Mouse (Mus musculus): ENCODE results near the gene B3glct. TPM values are rescaled to one million over a fixed set of nuclear protein-coding genes. Genes with fewer than 3 reads are reported as not detected.
A peak's percentile ranks its signal among the peaks of the same experiment; 100 is the strongest.

The B3glct gene
- polyA plus RNA-seq, 2 experiments, result 2.9 to 4.1 TPM

- ATAC-seq (ENCODE audit: insufficient read depth), result no peak
- Histone ChIP-seq H3K27ac (no peak overlapping the region), H3K27me3 (ENCODE audit: control insufficient read depth, insufficient read depth, low read length) (no peaks in the 10 kb centered on the region), H3K9me3 (ENCODE audit: control insufficient read depth, low read length) (peaks cover 3% of the 10 kb centered on the region; the same call in 1 of the 2 replicates), H3K4me1 (replicated peaks; ENCODE audit: control insufficient read depth in 2 of 2, insufficient read depth in 2 of 2, low read length in 1 of 2) (no peaks in the 10 kb centered on the region), H3K9ac (replicated peaks) (no peak overlapping the region), H3K36me3 (replicated peaks; ENCODE audit: control insufficient read depth, insufficient read depth, low read depth) (no peaks in the 10 kb centered on the region), H3K4me2 (ENCODE audit: low read depth) (no peak overlapping the region), H3K4me3 (ENCODE audit: insufficient read depth in 1 of 2, low read depth in 2 of 2, low read length in 2 of 2) (no peak overlapping the region)
- WGBS (ENCODE audit: insufficient replicate concordance), result 79% methylated on average over 6 of the region's 6 CpGs
- no peak for DNase-seq (ENCODE audit: low read depth in 3 of 3, low spot score in 3 of 3)
- no peak for TF ChIP-seq EP300 (IDR thresholded peaks at IDR 0.05; ENCODE audit: low read depth)
- peak; percentile 26; the same call in 1 of the 2 replicates for TF ChIP-seq CTCF (IDR thresholded peaks at IDR 0.05; ENCODE audit: low read depth)
These were observed 15.1 kb upstream of the B3glct start for GRCm38 (mm10) chr5:149662980-149663379.

DNA sequence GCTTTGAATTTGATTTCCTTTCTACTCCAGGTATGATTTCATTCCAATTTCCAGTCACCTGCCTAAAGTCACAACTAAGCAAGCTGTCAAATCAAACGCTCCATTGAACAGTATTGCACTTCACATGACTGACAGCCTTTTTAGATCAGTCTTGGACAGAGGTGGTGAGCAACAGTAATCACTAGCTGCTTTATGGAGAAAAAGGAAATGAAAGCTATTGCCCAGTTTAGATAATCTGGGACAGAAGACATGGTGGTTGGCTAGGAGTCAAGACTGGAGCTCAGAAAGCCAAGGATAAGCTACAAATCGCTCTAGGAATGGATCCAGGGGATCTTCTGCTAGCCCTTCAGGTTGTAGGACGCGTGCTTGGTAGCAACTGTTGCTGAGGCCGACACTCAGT, 14.6 kb upstream of the B3glct start:
- H3K9ac ChIP-seq (replicated peaks), result no peak overlapping the region
- 66% methylated on average over 5 of the region's 5 CpGs for WGBS (ENCODE audit: insufficient replicate concordance)
- no peak overlapping the region for H3K4me3 ChIP-seq (ENCODE audit: insufficient read depth in 1 of 2, low read depth in 2 of 2, low read length in 2 of 2)
- H3K36me3 ChIP-seq (replicated peaks; ENCODE audit: control insufficient read depth, insufficient read depth, low read depth), result no peaks in the 10 kb centered on the region
- TF ChIP-seq EP300 (IDR thresholded peaks at IDR 0.05; ENCODE audit: low read depth) (no peak), CTCF (IDR thresholded peaks at IDR 0.05; ENCODE audit: low read depth) (no peak)
- no peak overlapping the region for H3K27ac ChIP-seq
- no peaks in the 10 kb centered on the region for H3K27me3 ChIP-seq (ENCODE audit: control insufficient read depth, insufficient read depth, low read length)
- no peak for DNase-seq (ENCODE audit: low read depth in 3 of 3, low spot score in 3 of 3)
- peaks cover 3% of the 10 kb centered on the region; the same call in 1 of the 2 replicates for H3K9me3 ChIP-seq (ENCODE audit: control insufficient read depth, low read length)
- no peaks in the 10 kb centered on the region for H3K4me1 ChIP-seq (replicated peaks; ENCODE audit: control insufficient read depth in 2 of 2, insufficient read depth in 2 of 2, low read length in 1 of 2)
- no peak for ATAC-seq (ENCODE audit: insufficient read depth)
- no peak overlapping the region for H3K4me2 ChIP-seq (ENCODE audit: low read depth)

GRCm38 (mm10) chr5:149677196-149677595, 834 bp upstream of the B3glct start:
- WGBS (ENCODE audit: insufficient replicate concordance), result 76% methylated on average over 3 of the region's 3 CpGs
- Histone ChIP-seq H3K9me3 (ENCODE audit: control insufficient read depth, low read length) (no peaks in the 10 kb centered on the region), H3K27me3 (ENCODE audit: control insufficient read depth, insufficient read depth, low read length) (peaks cover 2% of the 10 kb centered on the region; the same call in 1 of the 2 replicates), H3K9ac (replicated peaks) (no peak overlapping the region), H3K4me1 (replicated peaks; ENCODE audit: control insufficient read depth in 2 of 2, insufficient read depth in 2 of 2, low read length in 1 of 2) (peaks cover 4 to 6% of the 10 kb centered on the region in 2 experiments; a peak in 3 of 4 replicates), H3K4me3 (ENCODE audit: insufficient read depth in 1 of 2, low read depth in 2 of 2, low read length in 2 of 2) (no peak overlapping the region), H3K27ac (no peak overlapping the region), H3K36me3 (replicated peaks; ENCODE audit: control insufficient read depth, insufficient read depth, low read depth) (no peaks in the 10 kb centered on the region), H3K4me2 (ENCODE audit: low read depth) (no peak overlapping the region)
- TF ChIP-seq EP300 (IDR thresholded peaks at IDR 0.05; ENCODE audit: low read depth) (no peak), CTCF (IDR thresholded peaks at IDR 0.05; ENCODE audit: low read depth) (no peak)
- no peak for ATAC-seq (ENCODE audit: insufficient read depth)
- no peak for DNase-seq (ENCODE audit: low read depth in 3 of 3, low spot score in 3 of 3)

DNA sequence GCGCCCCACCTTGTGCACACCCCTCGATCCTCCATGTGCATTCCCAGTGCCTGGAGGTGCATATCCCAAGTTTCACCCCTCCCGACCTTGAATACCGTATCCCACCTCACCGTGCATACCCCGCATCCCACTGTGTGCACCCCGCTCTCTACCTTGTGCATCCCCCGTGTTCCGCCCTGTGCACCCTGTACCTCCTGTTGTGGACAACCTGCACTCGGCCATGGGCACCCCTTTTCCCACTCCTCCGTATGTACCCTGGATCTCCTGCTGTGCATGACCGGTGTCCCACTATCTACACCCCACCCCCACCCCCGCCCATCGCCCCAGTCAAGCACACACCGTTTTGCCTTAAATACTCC, 939 bp downstream of the B3glct start:
- Histone ChIP-seq H3K27me3 (ENCODE audit: control insufficient read depth, insufficient read depth, low read length) (peaks cover 2% of the 10 kb centered on the region; the same call in 1 of the 2 replicates), H3K4me2 (ENCODE audit: low read depth) (peak overlapping the region; percentile 97), H3K27ac (no peak overlapping the region), H3K4me1 (replicated peaks; ENCODE audit: control insufficient read depth in 2 of 2, insufficient read depth in 2 of 2, low read length in 1 of 2) (peaks cover 4 to 6% of the 10 kb centered on the region in 2 experiments; a peak in 3 of 4 replicates), H3K4me3 (ENCODE audit: insufficient read depth in 1 of 2, low read depth in 2 of 2, low read length in 2 of 2) (peak overlapping the region; percentile 60 to 76), H3K36me3 (replicated peaks; ENCODE audit: control insufficient read depth, insufficient read depth, low read depth) (no peaks in the 10 kb centered on the region), H3K9ac (replicated peaks) (peak overlapping the region; percentile 71), H3K9me3 (ENCODE audit: control insufficient read depth, low read length) (no peaks in the 10 kb centered on the region)
- ATAC-seq (ENCODE audit: insufficient read depth), result peak; percentile 0; the same call in 1 of the 2 replicates
- no peak for TF ChIP-seq CTCF (IDR thresholded peaks at IDR 0.05; ENCODE audit: low read depth)
- TF ChIP-seq EP300 (IDR thresholded peaks at IDR 0.05; ENCODE audit: low read depth), result no peak
- 3% methylated on average over 15 of the region's 15 CpGs for WGBS (ENCODE audit: insufficient replicate concordance)
- DNase-seq (ENCODE audit: low read depth in 3 of 3, low spot score in 3 of 3), result no peak

- H3K9ac ChIP-seq (replicated peaks), result no peak overlapping the region
- 21% methylated on average over 12 of the region's 12 CpGs for WGBS (ENCODE audit: insufficient replicate concordance)
- DNase-seq (ENCODE audit: low read depth in 3 of 3, low spot score in 3 of 3), result no peak
- no peak for ATAC-seq (ENCODE audit: insufficient read depth)
- no peaks in the 10 kb centered on the region for H3K9me3 ChIP-seq (ENCODE audit: control insufficient read depth, low read length)
- TF ChIP-seq CTCF (IDR thresholded peaks at IDR 0.05; ENCODE audit: low read depth) (no peak), EP300 (IDR thresholded peaks at IDR 0.05; ENCODE audit: low read depth) (no peak)
- peak overlapping the region; percentile 60 to 76; a peak in 3 of 4 replicates for H3K4me3 ChIP-seq (ENCODE audit: insufficient read depth in 1 of 2, low read depth in 2 of 2, low read length in 2 of 2)
- H3K27me3 ChIP-seq (ENCODE audit: control insufficient read depth, insufficient read depth, low read length), result peaks cover 2% of the 10 kb centered on the region; the same call in 1 of the 2 replicates
- peaks cover 4 to 6% of the 10 kb centered on the region in 2 experiments; a peak in 3 of 4 replicates for H3K4me1 ChIP-seq (replicated peaks; ENCODE audit: control insufficient read depth in 2 of 2, insufficient read depth in 2 of 2, low read length in 1 of 2)
- H3K27ac ChIP-seq, result no peak overlapping the region
- H3K4me2 ChIP-seq (ENCODE audit: low read depth), result peak overlapping the region; percentile 97
- no peaks in the 10 kb centered on the region for H3K36me3 ChIP-seq (replicated peaks; ENCODE audit: control insufficient read depth, insufficient read depth, low read depth)
These were observed 1.3 kb downstream of the B3glct start for GRCm38 (mm10) chr5:149679362-149679761.
